Mouse (Mus musculus) liver, embryonic 18 days (tissue): ENCODE results near the gene U2af2. TPM values are rescaled to one million over a fixed set of nuclear protein-coding genes. Genes with fewer than 3 reads are reported as not detected.

ENCODE experiments used
- polyA plus RNA-seq: library from polyadenylated mRNA; depleted of rRNA; stranded (reverse); fragments of >200 nt; gene quantifications from 2 replicates; pipeline ENCODE4 v1.2.3, GENCODE M21; 2012; rRNA removed

U2af2 gene
- polyA plus RNA-seq: 90.0 and 99.7 TPM in 2 replicates

DNA sequence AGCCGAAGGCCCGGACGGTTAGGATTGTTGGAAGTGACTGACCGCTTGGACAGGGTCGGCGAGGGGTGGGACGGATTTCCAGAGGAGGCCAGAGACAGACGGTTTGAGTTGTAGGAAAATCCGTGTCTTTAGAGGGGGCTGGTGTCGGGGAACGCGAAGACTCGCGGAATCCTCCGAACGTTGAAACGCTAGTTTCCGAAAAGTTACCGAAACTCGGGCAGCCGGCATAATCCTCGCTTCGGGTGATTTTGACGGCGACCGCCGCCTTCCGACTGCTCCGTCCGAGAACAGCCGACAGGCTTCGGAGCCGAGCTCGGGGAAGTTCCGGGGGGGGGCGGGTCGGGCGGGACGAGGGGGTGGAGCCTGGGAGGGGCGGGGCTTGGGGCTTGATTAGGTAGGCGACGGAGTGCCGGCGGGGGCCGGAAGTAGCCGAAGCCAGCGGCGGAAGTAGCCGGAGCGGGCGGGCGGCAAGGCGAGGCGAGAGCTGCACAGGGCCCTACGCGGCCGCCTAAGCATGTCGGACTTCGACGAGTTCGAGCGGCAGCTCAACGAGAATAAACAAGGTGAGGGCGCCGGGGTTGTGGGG lies at the start of gene U2af2:
U2af2 (plus strand) TSS at position 370 of the 586 bp plus-strand sequence.

GRCm38 (mm10) chr7:5014251-5015117 lies 47.5 kb upstream of the U2af2 start, which contains the start of the genes Zfp524 and Fiz1:
TSS of gene Zfp524 (plus strand) at chr7:5014415.
TSS of gene Fiz1 (minus strand) at chr7:5014697.

GRCm38 (mm10) chr7:5015118-5016001 lies 46.6 kb upstream of the U2af2 start, which contains the start of gene Gm44973:
TSS of gene Gm44973 (plus strand) at chr7:5015496.

DNA sequence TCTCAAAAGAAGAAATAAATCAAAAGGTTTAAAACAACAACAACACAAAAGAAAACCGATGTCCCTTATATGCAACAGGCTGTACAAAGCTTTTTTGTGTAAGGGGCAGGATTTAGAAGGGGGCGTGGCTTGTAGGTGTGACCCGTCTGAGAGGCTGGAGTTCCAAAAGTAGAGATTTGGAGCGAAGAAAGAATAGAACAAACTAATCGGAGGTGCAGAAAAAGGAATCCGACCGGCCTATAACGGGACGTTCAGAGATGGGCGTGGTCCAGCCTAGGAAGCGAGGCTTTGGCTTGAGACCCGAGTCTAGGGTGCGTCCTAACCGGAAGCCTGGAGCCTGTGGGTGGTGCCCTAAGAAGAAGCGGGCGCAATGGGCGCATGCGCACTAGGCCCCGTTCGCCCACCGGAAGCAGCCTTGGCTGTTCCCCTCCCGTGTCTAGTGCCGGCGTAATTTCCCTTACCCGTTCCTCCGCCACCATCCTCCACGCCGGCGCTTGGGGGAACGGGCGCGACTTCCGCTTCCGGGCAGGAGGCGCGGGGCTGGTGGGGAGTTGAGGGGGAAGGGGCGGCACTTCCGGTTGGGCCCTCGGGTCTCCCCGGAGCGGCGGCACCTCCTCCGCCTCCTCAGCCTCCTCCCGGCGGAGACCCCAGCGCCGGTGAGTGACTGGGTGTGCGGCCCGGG lies 41.8 kb upstream of the U2af2 start, which contains the start of the genes Zfp865 and Ccdc106:
Zfp865 (plus strand) TSS at position 377 of the 682 bp plus-strand sequence.
Ccdc106 (plus strand) TSS at position 554 of the 682 bp plus-strand sequence.

GRCm38 (mm10) chr7:5033818-5034217 lies 28.1 kb upstream of the U2af2 start, which contains the start of gene 4632433K11Rik:
TSS of gene 4632433K11Rik (plus strand) at chr7:5034118.

GRCm38 (mm10) chr7:5038109-5038732 lies 23.7 kb upstream of the U2af2 start, which contains the start of gene Zfp784:
TSS of gene Zfp784 (minus strand) at chr7:5038446.

GRCm38 (mm10) chr7:5051193-5052192 lies 10.4 kb upstream of the U2af2 start, which contains the start of gene Zfp580:
TSS of gene Zfp580 (plus strand) at chr7:5051538.

GRCm38 (mm10) chr7:5080010-5080751 lies 18.2 kb downstream of the U2af2 start, which contains the start of gene Epn1:
TSS of gene Epn1 (plus strand) at chr7:5080235.

GRCm38 (mm10) chr7:5116850-5117249 lies 54.9 kb downstream of the U2af2 start, which contains the start of gene Rfpl4:
TSS of gene Rfpl4 (minus strand) at chr7:5116950.

DNA sequence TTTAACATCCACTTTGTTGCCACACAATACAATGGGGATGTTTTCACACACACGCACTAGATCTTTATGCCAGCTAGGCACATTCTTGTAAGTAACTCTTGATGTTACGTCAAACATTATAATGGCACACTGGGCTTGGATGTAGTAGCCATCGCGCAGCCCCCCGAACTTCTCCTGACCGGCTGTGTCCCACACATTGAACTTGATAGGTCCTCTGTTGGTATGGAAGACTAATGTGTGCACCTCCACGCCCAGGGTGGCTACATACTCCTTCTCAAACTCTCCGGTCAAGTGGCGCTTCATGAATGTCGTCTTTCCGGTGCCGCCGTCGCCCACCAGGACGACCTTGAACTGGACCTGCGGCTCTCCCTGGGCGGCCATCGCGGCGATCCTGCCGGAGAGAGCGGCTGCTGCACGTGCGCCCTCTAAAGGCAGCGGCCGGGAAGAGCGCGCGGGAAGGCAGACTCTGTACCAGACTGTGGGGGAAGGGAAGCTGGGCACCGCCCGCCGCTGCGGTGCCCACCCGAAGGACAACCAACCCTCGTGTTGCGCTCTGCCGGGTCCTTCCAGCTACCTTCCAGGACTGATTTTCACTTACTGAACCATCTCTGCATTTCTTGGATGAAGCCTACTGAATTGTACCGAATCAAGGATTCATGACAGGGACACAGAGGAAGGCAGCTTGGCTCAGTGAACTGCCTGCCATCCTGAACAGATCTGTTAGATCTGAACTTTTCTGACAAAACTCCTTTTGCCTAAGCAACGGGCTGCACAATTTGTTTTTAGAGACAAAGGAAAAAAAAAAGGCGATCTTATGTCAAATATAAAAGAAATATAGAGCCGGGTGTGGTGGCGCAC lies 63.8 kb downstream of the U2af2 start, which contains the start of gene Rasl2-9:
Rasl2-9 (minus strand) TSS at position 402 of the 858 bp plus-strand sequence.

Other genes starting within 250 kb of the U2af2 start
- gene Ube2s, start 249.6 kb upstream of the U2af2 start, polyA plus RNA-seq: 252 and 281 TPM in 2 replicates
- gene Shisa7, start 217.4 kb upstream of the U2af2 start, polyA plus RNA-seq: 0.08 and 0.18 TPM in 2 replicates
- 5.7 and 6.4 TPM in 2 replicates for gene Isoc2b, start 191.9 kb upstream of the U2af2 start, polyA plus RNA-seq
- 29.3 and 33.2 TPM in 2 replicates for gene Isoc2a, start 185.0 kb upstream of the U2af2 start, polyA plus RNA-seq
- gene Gm36210, start 155.6 kb upstream of the U2af2 start, polyA plus RNA-seq: 0.03 and 0.05 TPM in 2 replicates
- 2.1 and 2.5 TPM in 2 replicates for gene Zfp628, start 146.9 kb upstream of the U2af2 start, polyA plus RNA-seq
- 0.61 and 0.77 TPM in 2 replicates for gene Nat14, start 140.1 kb upstream of the U2af2 start, polyA plus RNA-seq
- gene Ssc5d, start 136.4 kb upstream of the U2af2 start, polyA plus RNA-seq: 0.25 and 0.30 TPM in 2 replicates
- gene Sbk2, start 97.7 kb upstream of the U2af2 start, polyA plus RNA-seq: 0.06 TPM in 1 of 2 replicates, not detected in the other
- 0.01 TPM in 2 replicates for gene Sbk3, start 91.0 kb upstream of the U2af2 start, polyA plus RNA-seq
- 8.2 and 11.4 TPM in 2 replicates for gene Zfp579, start 66.0 kb upstream of the U2af2 start, polyA plus RNA-seq
- gene Zfp524, start 47.7 kb upstream of the U2af2 start, polyA plus RNA-seq: 10.6 and 11.9 TPM in 2 replicates
- 11.8 and 13.2 TPM in 2 replicates for gene Fiz1, start 47.4 kb upstream of the U2af2 start, polyA plus RNA-seq
- gene Gm44973, start 46.6 kb upstream of the U2af2 start, polyA plus RNA-seq: 0.10 TPM in 1 of 2 replicates, not detected in the other
- gene Zfp865, start 41.8 kb upstream of the U2af2 start, polyA plus RNA-seq: 5.6 and 7.4 TPM in 2 replicates
- gene Ccdc106, start 41.6 kb upstream of the U2af2 start, polyA plus RNA-seq: 0.32 and 0.41 TPM in 2 replicates
- not detected in 2 replicates for gene 4632433K11Rik, start 28.0 kb upstream of the U2af2 start, polyA plus RNA-seq
- gene Zfp784, start 23.7 kb upstream of the U2af2 start, polyA plus RNA-seq: 1.6 and 1.7 TPM in 2 replicates
- 1.6 TPM in 2 replicates for gene Zfp580, start 10.6 kb upstream of the U2af2 start, polyA plus RNA-seq
- gene Epn1, start 18.1 kb downstream of the U2af2 start, polyA plus RNA-seq: 42.2 and 48.3 TPM in 2 replicates
- gene Rfpl4, start 54.8 kb downstream of the U2af2 start, polyA plus RNA-seq: not detected in 2 replicates
- gene Rasl2-9, start 63.8 kb downstream of the U2af2 start, polyA plus RNA-seq: 0.56 and 0.59 TPM in 2 replicates
- not detected in 2 replicates for gene Vmn1r55, start 87.5 kb downstream of the U2af2 start, polyA plus RNA-seq
- not detected in 2 replicates for gene Vmn1r56, start 134.6 kb downstream of the U2af2 start, polyA plus RNA-seq
- not detected in 2 replicates for gene Vmn1r57, start 156.3 kb downstream of the U2af2 start, polyA plus RNA-seq